Mouse (Mus musculus) liver, adult 2 months (tissue): Measurements from ENCODE around the gene Fgd6. TPM values are rescaled to one million over a fixed set of nuclear protein-coding genes. Genes with fewer than 3 reads are reported as not detected.

Experiments used
- DNase-seq: peaks from one replicate; pipeline ENCODE4 v3.0.0-alpha.2; 2011; ENCODE audit warnings: low read depth, low spot score; ENCODE audit errors: extremely low read depth
- H3K27ac ChIP-seq: fragments of 200-500 bp; replicated peaks from 2 replicates; pipeline ENCODE4 v1.5.1; 2012; ENCODE audit warnings: low read depth, mild to moderate bottlenecking, control low read depth, inconsistent platforms, low read length; ENCODE audit not compliant: insufficient read depth
- H3K27me3 ChIP-seq: fragments of 200-500 bp; 2 replicates; pipeline ENCODE4 v1.6.1; 2012; ENCODE audit warnings: mild to moderate bottlenecking, moderate library complexity, low read length, inconsistent platforms; ENCODE audit not compliant: control insufficient read depth, insufficient read depth
- H3K36me3 ChIP-seq: fragments of 200-500 bp; 2 replicates; pipeline ENCODE4 v1.6.1; 2012; ENCODE audit warnings: low read length, inconsistent platforms; ENCODE audit not compliant: control insufficient read depth, insufficient read depth
- H3K4me1 ChIP-seq: fragments of 200-500 bp; 2 replicates; pipeline ENCODE4 v1.6.1; 2011; ENCODE audit warnings: low read length; ENCODE audit not compliant: control insufficient read depth, insufficient read depth
- H3K4me3 ChIP-seq: fragments of 200-500 bp; 2 replicates; pipeline ENCODE4 v1.5.1; 2011; ENCODE audit warnings: low read depth, mild to moderate bottlenecking, control low read depth, low read length, moderate library complexity; ENCODE audit not compliant: insufficient read depth
- H3K79me2 ChIP-seq: fragments of 200-500 bp; 2 replicates; pipeline ENCODE4 v1.6.1; 2012; ENCODE audit warnings: inconsistent platforms, mild to moderate bottlenecking, low read length, moderate library complexity; ENCODE audit not compliant: control insufficient read depth, insufficient read depth
- H3K9ac ChIP-seq: fragments of 200-500 bp; 2 replicates; pipeline ENCODE4 v1.6.1; 2012; ENCODE audit warnings: low read depth, mild to moderate bottlenecking, control low read depth, inconsistent platforms, low read length
- CTCF ChIP-seq: fragments of 200-500 bp; IDR thresholded peaks from 2 replicates; pipeline ENCODE4 v1.5.1; 2011; ENCODE audit warnings: low read depth, low read length, control low read depth
- POLR2A ChIP-seq: fragments of 200-500 bp; IDR thresholded peaks from 2 replicates; pipeline ENCODE4 v1.6.1; 2011; ENCODE audit warnings: low read length, control low read depth; ENCODE audit not compliant: insufficient read depth; ENCODE audit errors: extremely low read depth
- WGBS: fragments of 180-500 bp; shearing (Covaris S2); methylation state at CpG from one replicate; pipeline ENCODE4 v1.1.7; 2018; 5-methylcytosine and 5-hydroxymethylcytosine counted together
- polyA plus RNA-seq: library from polyadenylated mRNA; depleted of rRNA; stranded (reverse); fragments of >200 nt; gene quantifications from 2 replicates; pipeline ENCODE4 v1.2.3, GENCODE M21; 2012
- total RNA-seq: library from RNA; depleted of rRNA; stranded (reverse); fragments of >200 nt; gene quantifications from 2 replicates; pipeline ENCODE4 v1.2.3, GENCODE M21; 2014

The Fgd6 gene
- total and polyA plus RNA-seq, 2 experiments: 4.2 to 17.2 TPM

DNA sequence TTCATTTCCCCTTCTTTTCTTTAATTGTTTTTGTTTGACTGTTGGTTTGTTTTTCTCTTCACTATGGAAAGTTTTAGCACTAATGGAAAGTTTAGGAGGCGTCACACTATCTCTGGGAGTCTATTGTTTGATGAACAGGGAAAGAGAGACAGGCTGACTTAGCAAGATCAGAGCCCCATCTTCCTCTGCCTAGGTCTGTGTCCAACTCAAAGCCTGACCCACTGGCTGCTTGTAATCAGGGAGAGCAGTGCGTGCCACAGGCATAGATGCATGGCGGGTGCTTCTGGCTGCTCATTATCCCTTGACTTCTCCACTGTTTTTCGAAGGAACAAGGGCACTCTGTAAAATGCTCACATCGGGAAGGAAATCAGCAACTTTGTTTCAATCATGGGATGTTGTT is 26.6 kb downstream of the Fgd6 start:
- DNase-seq: no peak
- Histone ChIP-seq H3K4me3 (no peak overlapping the region), H3K79me2 (peaks cover 35% of the 10 kb centered on the region; the same call in 1 of the 2 replicates), H3K27ac (no peak overlapping the region), H3K27me3 (no peaks in the 10 kb centered on the region), H3K9ac (no peak overlapping the region), H3K4me1 (peaks cover 25% of the 10 kb centered on the region), H3K36me3 (0 out of 2 replicates have a peak, but pooled peaks cover 2% of the 10 kb centered on the region)
- TF ChIP-seq CTCF: no peak
- no peak for TF ChIP-seq POLR2A
- 81% methylated on average over 5 of the region's 5 CpGs for WGBS

DNA sequence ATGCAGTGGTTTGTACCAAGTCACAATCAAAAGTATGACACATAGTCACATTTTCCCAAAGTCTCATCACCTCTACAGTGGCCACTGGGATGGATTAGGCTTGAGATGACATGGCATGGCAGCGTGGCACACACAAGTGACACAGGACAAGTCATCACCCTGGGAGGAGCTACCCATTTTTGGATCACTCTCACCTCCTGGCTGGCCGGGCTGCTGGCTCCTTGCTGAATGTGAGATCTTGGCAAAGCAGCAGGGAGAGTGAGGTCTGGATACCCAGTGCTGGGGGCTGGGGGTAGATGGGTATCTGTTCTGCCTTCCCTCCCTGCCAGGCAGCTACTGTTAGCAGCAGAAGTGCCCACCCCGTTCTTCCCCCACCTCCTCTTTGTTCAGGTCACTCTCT is 31.1 kb downstream of the Fgd6 start:
- Histone ChIP-seq H3K9ac (peak overlapping the region; percentile 6; the same call in 1 of the 2 replicates), H3K36me3 (no peaks in the 10 kb centered on the region), H3K79me2 (peaks cover 32% of the 10 kb centered on the region; the same call in 1 of the 2 replicates), H3K27ac (peak overlapping the region; percentile 27), H3K4me3 (no peak overlapping the region), H3K27me3 (no peaks in the 10 kb centered on the region), H3K4me1 (peaks cover 34% of the 10 kb centered on the region)
- TF ChIP-seq CTCF (no peak), POLR2A (no peak)
- peak; percentile 75 for DNase-seq
- WGBS: 47% methylated on average over 3 of the region's 3 CpGs

DNA sequence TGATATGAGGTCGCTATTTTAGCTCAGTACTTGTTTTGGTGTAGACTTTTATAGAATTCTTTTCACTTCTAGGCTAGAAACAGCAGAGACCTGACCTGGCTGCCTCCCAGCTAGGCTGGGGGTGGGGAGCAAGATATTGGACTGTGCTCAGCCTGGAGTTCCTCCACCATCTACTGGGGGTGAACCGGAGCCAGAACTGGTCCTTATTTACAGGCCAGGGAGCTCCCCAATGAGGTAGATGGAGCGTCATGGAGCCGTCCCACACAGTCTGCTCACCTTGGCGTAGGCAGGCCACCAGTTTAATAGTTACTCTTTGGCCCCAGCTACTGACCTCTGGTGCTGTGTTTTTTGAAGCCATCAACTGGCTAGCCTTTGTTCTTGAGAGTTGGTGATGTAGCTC is 32.9 kb downstream of the Fgd6 start:
- Histone ChIP-seq H3K79me2 (peaks cover 23% of the 10 kb centered on the region; the same call in 1 of the 2 replicates), H3K27me3 (no peaks in the 10 kb centered on the region), H3K36me3 (no peaks in the 10 kb centered on the region), H3K9ac (no peak overlapping the region), H3K27ac (peak overlapping the region; percentile 68), H3K4me3 (no peak overlapping the region), H3K4me1 (peaks cover 39% of the 10 kb centered on the region)
- WGBS: 14% methylated on average over 5 of the region's 5 CpGs
- peak; percentile 98 for DNase-seq
- TF ChIP-seq POLR2A (0 out of 2 replicates have a peak, but pooled peaks have one; percentile 7), CTCF (peak; percentile 15; the same call in 1 of the 2 replicates)

DNA sequence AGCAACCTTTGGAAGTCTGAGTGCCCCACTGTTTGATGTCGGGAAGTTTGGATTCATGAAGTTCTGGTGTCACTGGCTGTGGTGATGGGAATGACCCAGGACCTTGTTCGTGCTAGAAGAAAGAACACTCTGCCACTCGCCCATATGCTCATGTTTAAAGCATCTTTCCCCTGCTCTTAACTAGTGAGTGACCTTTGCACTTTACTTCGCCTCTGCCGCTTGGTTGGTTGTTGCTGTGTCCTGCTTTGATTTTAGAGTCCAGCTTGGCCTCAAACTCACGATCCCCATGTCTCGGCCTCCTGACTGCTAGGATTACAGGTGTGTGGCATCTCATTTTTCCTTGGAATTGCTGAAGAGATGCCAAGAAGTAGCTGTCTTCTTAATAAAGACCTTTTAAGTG is 35.8 kb downstream of the Fgd6 start:
- Histone ChIP-seq H3K4me3 (no peak overlapping the region), H3K27ac (peak overlapping the region; percentile 100), H3K36me3 (peaks cover 8% of the 10 kb centered on the region; the same call in 1 of the 2 replicates), H3K27me3 (no peaks in the 10 kb centered on the region), H3K9ac (peak overlapping the region; percentile 65), H3K79me2 (peaks cover 33% of the 10 kb centered on the region; the same call in 1 of the 2 replicates), H3K4me1 (peaks cover 39% of the 10 kb centered on the region)
- DNase-seq: peak; percentile 86
- TF ChIP-seq CTCF (no peak), POLR2A (no peak)
- WGBS: 27% methylated on average over 7 of the region's 7 CpGs

DNA sequence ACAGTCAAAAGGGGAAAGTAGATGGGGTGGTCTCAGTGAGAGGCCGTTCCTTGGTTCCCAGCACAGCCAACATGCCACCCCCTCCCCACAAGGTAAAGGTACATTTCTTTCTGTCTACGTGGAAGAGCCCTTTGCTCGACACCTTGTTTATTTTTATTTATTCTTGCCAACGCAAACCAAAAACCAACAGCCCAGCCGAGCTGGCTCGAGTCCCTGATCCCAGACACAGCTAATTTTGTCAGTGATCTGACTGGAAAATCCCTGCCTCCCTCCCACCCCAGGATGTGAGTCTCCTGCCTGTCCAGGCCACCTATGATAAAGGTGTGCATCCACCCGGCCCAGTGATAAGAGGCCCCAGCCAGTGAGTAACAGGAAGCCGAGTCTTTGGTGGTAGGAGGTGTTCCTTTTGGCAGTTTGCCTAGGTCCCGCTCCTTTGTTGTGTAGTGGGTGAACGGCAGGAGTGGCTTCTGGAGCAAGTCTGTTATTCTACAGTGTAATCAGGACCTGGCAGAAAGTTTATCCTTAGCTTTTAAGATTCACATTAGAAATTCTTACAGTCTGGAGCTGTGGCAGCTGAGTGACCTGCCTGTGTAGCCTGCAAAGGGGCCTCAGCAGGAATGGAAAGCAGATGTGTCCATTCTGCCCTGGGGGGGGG is 36.6 kb downstream of the Fgd6 start:
- peak; percentile 96 for DNase-seq
- Histone ChIP-seq H3K79me2 (peaks cover 32% of the 10 kb centered on the region; the same call in 1 of the 2 replicates), H3K4me3 (no peak overlapping the region), H3K36me3 (peaks cover 8% of the 10 kb centered on the region; the same call in 1 of the 2 replicates), H3K9ac (peak overlapping the region; percentile 69), H3K27ac (peak overlapping the region; percentile 100), H3K27me3 (no peaks in the 10 kb centered on the region), H3K4me1 (peaks cover 31% of the 10 kb centered on the region)
- WGBS: 11% methylated on average over 10 of the region's 10 CpGs
- TF ChIP-seq POLR2A (0 out of 2 replicates have a peak, but pooled peaks have one; percentile 3), CTCF (no peak)
